Mouse (Mus musculus) midbrain, embryonic 11.5 days (tissue): ENCODE data around the gene C1qtnf1. TPM values are rescaled to one million over a fixed set of nuclear protein-coding genes. Genes with fewer than 3 reads are reported as not detected.

ENCODE experiments used
- ATAC-seq: fragments of 200-750 bp; cut with Nextera tagmentation; 2 replicates; pipeline ENCODE4 v1.8.0; 2017; ENCODE audit warnings: moderate TSS enrichment, moderate library complexity; ENCODE audit not compliant: low FRiP score
- DNase-seq: peaks from one replicate; pipeline ENCODE4 v3.0.0; 2015; ENCODE audit warnings: low spot score; ENCODE audit errors: missing footprints
- H3K27ac ChIP-seq: fragments of 300-500 bp; sonication (generic); 2 replicates; pipeline ENCODE4 v1.5.1; 2014; ENCODE audit warnings: low read depth, low read length
- H3K27me3 ChIP-seq: fragments of 300-500 bp; sonication (generic); 2 replicates; pipeline ENCODE4 v1.6.1; 2014; ENCODE audit warnings: mild to moderate bottlenecking, low read length, moderate library complexity, mixed read lengths; ENCODE audit not compliant: control insufficient read depth, insufficient read depth
- H3K36me3 ChIP-seq: fragments of 300-500 bp; sonication (generic); 2 replicates; pipeline ENCODE4 v1.6.1; 2014; ENCODE audit warnings: mild to moderate bottlenecking, low read length, moderate library complexity, mixed read lengths; ENCODE audit not compliant: control insufficient read depth, insufficient read depth
- H3K4me1 ChIP-seq: fragments of 300-500 bp; sonication (generic); 2 replicates; pipeline ENCODE4 v1.6.1; 2014; ENCODE audit warnings: low read length; ENCODE audit not compliant: control insufficient read depth, insufficient read depth
- H3K4me2 ChIP-seq: fragments of 300-500 bp; sonication (generic); 2 replicates; pipeline ENCODE4 v1.6.1; 2014; ENCODE audit warnings: mild to moderate bottlenecking, moderate library complexity
- H3K4me3 ChIP-seq: fragments of 300-500 bp; sonication (generic); 2 replicates; pipeline ENCODE4 v1.5.1; 2014; ENCODE audit warnings: low read depth, low read length
- H3K9ac ChIP-seq: fragments of 300-500 bp; sonication (generic); 2 replicates; pipeline ENCODE4 v1.6.1; 2014; ENCODE audit warnings: low read length
- H3K9me3 ChIP-seq: fragments of 300-500 bp; sonication (generic); 2 replicates; pipeline ENCODE4 v1.6.1; 2016; ENCODE audit warnings: low read length; ENCODE audit not compliant: control insufficient read depth
- WGBS: fragments of 180-500 bp; shearing (Covaris S2); extraction: QIAGEN DNeasy Blood & Tissue Kit; methylation state at CpG from one replicate; pipeline ENCODE4 v1.1.7; 2014; 5-methylcytosine and 5-hydroxymethylcytosine counted together
- polyA plus RNA-seq: library from polyadenylated mRNA; unstranded; fragments of >200 nt; fragmentation: Nextera tagmentation; extraction: Ambion mirVana; gene quantifications from 2 replicates; pipeline ENCODE4 v1.2.1, GENCODE M21; 2014

The C1qtnf1 gene
- polyA plus RNA-seq, 1 experiment from 2014 or later = 2.6 TPM

- DNase-seq (no peak), ATAC-seq (no peak)
- peaks cover 6% of the 10 kb centered on the region; the same call in 1 of the 2 replicates for H3K4me1 ChIP-seq
- WGBS = 82% methylated on average over 6 of the region's 6 CpGs
- H3K9me3 ChIP-seq = no peaks in the 10 kb centered on the region
- H3K4me3 ChIP-seq = no peak overlapping the region
- H3K36me3 ChIP-seq = no peaks in the 10 kb centered on the region
- no peaks in the 10 kb centered on the region for H3K27me3 ChIP-seq
- no peak overlapping the region for H3K9ac ChIP-seq
- H3K27ac ChIP-seq = no peak overlapping the region
- H3K4me2 ChIP-seq = no peak overlapping the region
Measured at GRCm38 (mm10) chr11:118473842-118474500, 46.0 kb downstream of the C1qtnf1 start.

GRCm38 (mm10) chr11:118475496-118476083 is 47.6 kb downstream of the C1qtnf1 start:
- WGBS = 90% methylated on average over 7 of the region's 7 CpGs
- ATAC-seq (no peak), DNase-seq (no peak)
- Histone ChIP-seq H3K4me1 (peaks cover 6% of the 10 kb centered on the region; the same call in 1 of the 2 replicates), H3K9me3 (no peaks in the 10 kb centered on the region), H3K27me3 (no peaks in the 10 kb centered on the region), H3K4me2 (no peak overlapping the region), H3K9ac (no peak overlapping the region), H3K4me3 (no peak overlapping the region), H3K27ac (no peak overlapping the region), H3K36me3 (no peaks in the 10 kb centered on the region)

DNA sequence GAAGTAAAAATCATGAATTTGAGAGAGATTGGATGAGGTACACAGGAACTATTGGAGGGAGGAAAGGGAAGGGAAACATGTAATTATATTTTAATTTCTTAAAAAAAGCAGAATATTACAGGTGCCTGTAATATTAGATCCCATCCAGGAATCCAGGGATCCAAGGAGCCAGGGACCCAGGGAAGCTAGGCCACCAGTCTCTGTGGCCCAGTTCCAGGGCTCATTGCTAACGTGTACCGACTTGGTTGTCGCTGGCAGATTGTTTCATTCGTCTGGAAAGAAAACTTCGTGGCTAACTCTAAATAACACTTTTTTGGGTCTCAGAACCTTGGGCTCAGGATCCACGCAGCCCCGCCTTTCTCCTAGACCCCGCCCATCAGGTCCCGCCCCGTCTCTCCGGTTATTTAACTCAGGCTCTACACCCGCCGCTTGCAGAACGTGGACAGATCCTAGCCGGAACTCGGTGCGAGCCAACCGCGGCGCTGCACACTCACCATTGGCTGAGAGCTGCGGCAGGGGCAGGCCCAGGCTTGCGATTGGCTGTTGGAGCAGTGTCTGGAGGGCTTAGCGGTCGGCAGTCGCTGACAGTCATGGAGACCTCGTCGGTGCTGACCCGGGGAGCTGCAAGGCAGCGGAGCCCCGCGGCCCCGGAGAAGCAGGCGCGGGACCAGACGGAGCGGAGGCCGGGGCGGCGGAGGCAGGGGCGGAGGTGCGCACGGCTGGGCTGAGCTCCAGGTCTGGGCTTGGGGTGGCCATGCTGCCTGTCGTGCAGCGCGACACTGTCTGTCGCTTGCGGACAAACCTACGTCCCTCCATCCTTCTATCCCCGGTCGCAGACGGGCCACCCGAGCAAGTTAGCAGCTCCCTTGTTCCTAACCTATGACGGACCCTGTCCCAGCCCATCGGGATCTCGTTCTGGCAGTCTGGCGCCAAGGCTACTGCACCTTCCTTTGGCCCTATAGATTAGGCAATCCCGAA is 48.7 kb downstream of the C1qtnf1 start, which contains the start of gene Engase:
TSS of gene Engase (plus strand) at position 434 of the 978 bp plus-strand sequence.
- DNase-seq (peak; percentile 99), ATAC-seq (peak; percentile 99)
- H3K36me3 ChIP-seq = no peaks in the 10 kb centered on the region
- no peak within 1 kb of the TSS for H3K27ac ChIP-seq
- H3K9ac ChIP-seq = peak within 1 kb of the TSS; percentile 81
- no peaks in the 10 kb centered on the region for H3K9me3 ChIP-seq
- WGBS = under 1% methylated on average over 57 of the region's 57 CpGs
- peaks cover 6% of the 10 kb centered on the region; the same call in 1 of the 2 replicates for H3K4me1 ChIP-seq
- H3K27me3 ChIP-seq = no peaks in the 10 kb centered on the region
- H3K4me2 ChIP-seq = peak within 1 kb of the TSS; percentile 95
- H3K4me3 ChIP-seq = peak within 1 kb of the TSS; percentile 74

DNA sequence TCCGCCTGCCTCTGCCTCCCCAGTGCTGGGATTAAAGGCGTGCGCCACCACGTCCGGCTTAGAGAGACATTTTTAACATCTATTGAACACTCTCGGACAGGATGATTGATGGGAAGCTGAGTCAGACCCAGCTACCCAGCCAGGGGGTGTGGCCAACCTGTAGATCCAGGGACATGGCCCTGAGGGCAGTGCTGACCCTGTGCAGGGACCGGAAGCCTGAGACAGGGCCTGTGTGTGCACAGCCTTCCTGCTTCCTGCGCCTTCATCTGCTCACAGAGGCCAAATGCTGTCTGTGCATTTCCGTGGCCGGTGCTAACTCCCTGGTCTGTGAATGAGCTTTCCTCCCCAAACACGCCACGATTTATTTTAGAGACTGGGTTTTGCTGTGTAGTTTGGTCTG is 51.8 kb downstream of the C1qtnf1 start:
- 88% methylated on average over 12 of the region's 12 CpGs for WGBS
- peaks cover 6% of the 10 kb centered on the region; the same call in 1 of the 2 replicates for H3K4me1 ChIP-seq
- H3K27me3 ChIP-seq = no peaks in the 10 kb centered on the region
- no peak for ATAC-seq
- no peak overlapping the region for H3K4me2 ChIP-seq
- DNase-seq = no peak
- H3K9ac ChIP-seq = no peak overlapping the region
- no peaks in the 10 kb centered on the region for H3K36me3 ChIP-seq
- no peaks in the 10 kb centered on the region for H3K9me3 ChIP-seq
- H3K27ac ChIP-seq = no peak overlapping the region
- H3K4me3 ChIP-seq = no peak overlapping the region

DNA sequence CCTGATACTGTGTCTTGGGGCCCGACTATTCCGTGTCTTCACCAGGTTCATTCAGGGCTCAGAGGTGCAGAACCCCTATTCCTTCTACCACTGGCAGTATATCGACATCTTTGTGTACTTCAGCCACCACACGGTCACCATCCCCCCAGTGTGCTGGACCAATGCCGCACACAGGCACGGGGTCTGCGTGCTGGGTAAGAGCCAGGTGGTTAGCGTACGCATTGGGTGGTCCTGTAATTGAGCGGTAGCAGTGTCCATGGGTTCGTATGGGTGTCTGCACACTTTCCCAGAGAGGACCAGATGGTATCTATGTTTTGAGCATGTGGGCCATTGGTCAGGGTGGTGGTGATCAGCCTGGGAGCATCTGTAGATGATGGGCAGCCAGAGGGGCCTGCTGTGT is 53.2 kb downstream of the C1qtnf1 start:
- peaks cover 6% of the 10 kb centered on the region; the same call in 1 of the 2 replicates for H3K4me1 ChIP-seq
- no peak overlapping the region for H3K4me2 ChIP-seq
- H3K9ac ChIP-seq = no peak overlapping the region
- DNase-seq = no peak
- H3K27me3 ChIP-seq = no peaks in the 10 kb centered on the region
- no peak overlapping the region for H3K27ac ChIP-seq
- H3K36me3 ChIP-seq = no peaks in the 10 kb centered on the region
- no peak for ATAC-seq
- H3K9me3 ChIP-seq = no peaks in the 10 kb centered on the region
- WGBS = 95% methylated on average over 11 of the region's 11 CpGs
- H3K4me3 ChIP-seq = no peak overlapping the region

- DNase-seq (no peak), ATAC-seq (no peak)
- Histone ChIP-seq H3K36me3 (no peaks in the 10 kb centered on the region), H3K4me1 (peaks cover 6% of the 10 kb centered on the region; the same call in 1 of the 2 replicates), H3K27ac (no peak overlapping the region), H3K9ac (no peak overlapping the region), H3K9me3 (no peaks in the 10 kb centered on the region), H3K4me3 (no peak overlapping the region), H3K4me2 (no peak overlapping the region), H3K27me3 (no peaks in the 10 kb centered on the region)
- WGBS = 85% methylated on average over 14 of the region's 14 CpGs
Measured at GRCm38 (mm10) chr11:118481751-118482150, 53.7 kb downstream of the C1qtnf1 start.

DNA sequence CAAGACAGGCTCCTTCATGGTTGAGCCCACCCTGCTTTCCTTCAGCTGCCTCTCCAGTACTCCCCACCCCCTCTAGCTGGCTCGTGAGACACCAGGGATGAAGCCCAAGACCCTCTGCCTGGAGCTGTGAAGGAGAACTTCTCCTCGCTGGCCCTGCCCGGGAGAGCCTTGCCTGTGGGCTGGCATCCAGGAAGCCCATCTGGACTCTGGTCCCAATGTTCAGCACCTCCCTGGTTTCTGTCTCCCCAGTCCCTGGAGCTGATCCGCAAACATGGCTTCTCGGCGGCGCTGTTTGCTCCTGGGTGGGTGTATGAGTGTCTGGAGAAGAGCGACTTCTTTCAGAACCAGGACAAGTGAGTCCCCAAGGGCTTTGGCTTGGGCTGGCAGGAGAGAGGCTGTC is 56.2 kb downstream of the C1qtnf1 start:
- H3K4me3 ChIP-seq = no peak overlapping the region
- WGBS = 86% methylated on average over 8 of the region's 8 CpGs
- no peaks in the 10 kb centered on the region for H3K36me3 ChIP-seq
- H3K27ac ChIP-seq = no peak overlapping the region
- no peak overlapping the region for H3K9ac ChIP-seq
- no peaks in the 10 kb centered on the region for H3K9me3 ChIP-seq
- ATAC-seq (no peak), DNase-seq (no peak)
- H3K4me1 ChIP-seq = no peaks in the 10 kb centered on the region
- H3K27me3 ChIP-seq = no peaks in the 10 kb centered on the region
- H3K4me2 ChIP-seq = no peak overlapping the region

GRCm38 (mm10) chr11:118485338-118485737 is 57.3 kb downstream of the C1qtnf1 start:
- no peak for DNase-seq
- no peak for ATAC-seq

More at GRCm38 (mm10) chr11:118485338-118485737, 57.3 kb downstream of the C1qtnf1 start:
- Histone ChIP-seq H3K4me3 (no peak overlapping the region), H3K4me2 (no peak overlapping the region), H3K27ac (no peak overlapping the region), H3K36me3 (no peaks in the 10 kb centered on the region), H3K27me3 (no peaks in the 10 kb centered on the region), H3K9ac (no peak overlapping the region), H3K4me1 (no peaks in the 10 kb centered on the region; the same call in 1 of the 2 replicates), H3K9me3 (no peaks in the 10 kb centered on the region)
- WGBS = 83% methylated on average over 11 of the region's 11 CpGs
